ENCODE assay signal across 10 mouse cellular contexts in the genomic region with DNA sequence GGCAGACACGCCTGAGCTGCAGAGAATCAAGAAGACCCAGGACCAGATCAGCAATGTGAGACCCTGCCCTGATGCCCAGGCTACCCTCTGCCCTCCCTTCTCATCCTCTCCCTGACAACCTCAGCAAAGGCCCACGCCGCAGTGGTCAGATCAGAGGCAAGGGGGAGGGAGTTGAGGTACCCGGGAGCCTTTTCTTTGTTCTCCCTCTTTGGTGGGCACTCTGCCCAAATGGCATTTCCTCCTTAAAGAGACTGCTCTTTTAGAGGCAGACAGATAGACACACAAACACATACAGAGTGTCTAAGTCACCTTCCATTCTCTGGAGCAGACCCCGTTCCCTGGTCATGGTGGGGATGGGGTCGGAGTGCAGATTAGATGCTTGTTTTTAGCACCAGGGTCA. TPM values are rescaled to one million over a fixed set of nuclear protein-coding genes. Genes with fewer than 3 reads are reported as not detected.
DNase-seq lines count a peak whose midpoint lies in the region; ATAC-seq and TF ChIP-seq lines count a peak whose summit lies in the region.
"Had no signal": no experiment of that assay in that cellular context is flagged by ENCODE, and none has a peak within 500 bp of the region (broad histone marks: within the 10 kb centered on the region; RNA-seq: fewer than 3 reads in every experiment).

No protein-coding gene starts in this region.

- no peak for DNase-seq in heart, postnatal 14 days
- DNase-seq in lung, postnatal 25 days (ENCODE audit: low spot score) = no peak
- DNase-seq in urinary bladder, adult 2 months (ENCODE audit: low spot score) = no peak
- DNase-seq in gastrocnemius, adult 18-20 months (ENCODE audit: low spot score) = no peak
- DNase-seq: kidney, adult 8-10 months had no signal

- no peak overlapping the region for H3K4me2 ChIP-seq in heart, embryonic 16.5 days (ENCODE audit: low read depth, low read length)
- no peak overlapping the region for H3K4me2 ChIP-seq in lung, embryonic 15.5 days
- H3K4me2 ChIP-seq: heart, embryonic 13.5 days had no signal

- no peak overlapping the region for H3K9ac ChIP-seq in heart, embryonic 16.5 days (ENCODE audit: low read length)
- no peak overlapping the region for H3K9ac ChIP-seq in lung, embryonic 15.5 days
- H3K9ac ChIP-seq in ES-Bruce4 (ENCODE audit: low read depth, poor library complexity, severe bottlenecking) = no peak overlapping the region
- H3K9ac ChIP-seq: heart, embryonic 13.5 days had no signal

- TF ChIP-seq POLR2A in ES-Bruce4 (IDR thresholded peaks at IDR 0.05; ENCODE audit: insufficient read depth, low read length) = no peak

- intact Hi-C loops in heart, postnatal 14 days (cut with DNase I) = no loop called here

- WGBS in heart, embryonic 16.5 days = 63% methylated on average over 6 of the region's 6 CpGs
- WGBS in lung, embryonic 15.5 days = 56% methylated on average over 6 of the region's 6 CpGs

- no peak overlapping the region for H3K4me3 ChIP-seq in heart, embryonic 16.5 days (ENCODE audit: low read length)
- H3K4me3 ChIP-seq in lung, embryonic 15.5 days = no peak overlapping the region
- no peak overlapping the region for H3K4me3 ChIP-seq in ES-Bruce4 (ENCODE audit: low read depth, low read length)
- H3K4me3 ChIP-seq: heart, embryonic 13.5 days had no signal

- no peaks in the 10 kb centered on the region for H3K27me3 ChIP-seq in heart, embryonic 16.5 days (ENCODE audit: control insufficient read depth, insufficient read depth, low read length)
- no peaks in the 10 kb centered on the region for H3K27me3 ChIP-seq in lung, embryonic 15.5 days
- H3K27me3 ChIP-seq in ES-Bruce4 (ENCODE audit: control insufficient read depth, insufficient read depth, low read length, poor library complexity, severe bottlenecking) = no peaks in the 10 kb centered on the region
- H3K27me3 ChIP-seq: heart, embryonic 13.5 days had no signal

- no peak for ATAC-seq in heart, embryonic 16.5 days (replicated peaks; ENCODE audit: extremely low read depth, insufficient read depth, low FRiP score)
- no peak for ATAC-seq in lung, embryonic 15.5 days (ENCODE audit: borderline replicate concordance, extremely low read depth, low FRiP score, low TSS enrichment)
- ATAC-seq in inflammation-experienced regulatory T-cells, adult 6 months = peak; percentile 3

- no peak for TF ChIP-seq EP300 in ES-Bruce4 (IDR thresholded peaks at IDR 0.05; ENCODE audit: insufficient read depth, low read depth, low read length)

- no peaks in the 10 kb centered on the region for H3K9me3 ChIP-seq in heart, embryonic 16.5 days (replicated peaks; ENCODE audit: control insufficient read depth, low read length)
- H3K9me3 ChIP-seq in lung, embryonic 15.5 days = no peaks in the 10 kb centered on the region
- H3K9me3 ChIP-seq in ES-Bruce4 (replicated peaks; ENCODE audit: control insufficient read depth, insufficient read depth, low read length, poor library complexity, severe bottlenecking) = no peaks in the 10 kb centered on the region
- H3K9me3 ChIP-seq: heart, embryonic 13.5 days had no signal

- TF ChIP-seq CTCF in ES-Bruce4 (IDR thresholded peaks at IDR 0.05; ENCODE audit: low read depth, low read length) = no peak

- H3K36me3 ChIP-seq in heart, embryonic 16.5 days (ENCODE audit: control insufficient read depth, insufficient read depth) = peaks cover 25% of the 10 kb centered on the region
- H3K36me3 ChIP-seq in lung, embryonic 15.5 days = peaks cover 60% of the 10 kb centered on the region
- H3K36me3 ChIP-seq in ES-Bruce4 (ENCODE audit: control insufficient read depth, insufficient read depth, low read length, poor library complexity, severe bottlenecking) = peaks cover 29% of the 10 kb centered on the region

- peaks cover 28% of the 10 kb centered on the region for H3K4me1 ChIP-seq in heart, embryonic 16.5 days (ENCODE audit: control insufficient read depth, insufficient read depth, low read length)
- H3K4me1 ChIP-seq in lung, embryonic 15.5 days = peaks cover 17% of the 10 kb centered on the region
- peaks cover 15% of the 10 kb centered on the region for H3K4me1 ChIP-seq in ES-Bruce4 (ENCODE audit: control insufficient read depth, insufficient read depth, low read length)

- 0 out of 2 replicates have a peak overlapping the region, but pooled peaks have one; percentile 39 for H3K27ac ChIP-seq in heart, embryonic 16.5 days (ENCODE audit: low read length)
- 0 out of 2 replicates have a peak overlapping the region, but pooled peaks have one; percentile 16 for H3K27ac ChIP-seq in lung, embryonic 15.5 days
- H3K27ac ChIP-seq in ES-Bruce4 (ENCODE audit: insufficient read depth, low read length) = peak overlapping the region; percentile 46; the same call in 1 of the 2 replicates
- H3K27ac ChIP-seq: heart, embryonic 13.5 days had no signal

RNA-seq across cellular contexts. Expression of a gene that starts 15.7 kb away (rescaled TPM):
- 2.5 and 3.2 TPM in 2 replicates for polyA plus RNA-seq in heart, embryonic 16.5 days (2015; fragmentation: Nextera tagmentation; extraction: Ambion mirVana)
- total RNA-seq in heart, postnatal 14 days (2021) = 1 to 10 TPM in 1 of 2 experiments, under 1 TPM in 1; 0.95 to 1.1 TPM
- polyA plus RNA-seq in lung, embryonic 15.5 days (2015; fragmentation: Nextera tagmentation; extraction: Ambion mirVana) = 4.2 and 4.4 TPM in 2 replicates
- polyA plus RNA-seq in ES-Bruce4 (2011; ENCODE audit: insufficient read depth, insufficient read length, low read depth, missing spikeins) = 2.8 and 3.4 TPM in 2 replicates
- 1 to 10 TPM; 2.1 to 3.0 (median 2.3) TPM for polyA plus RNA-seq in inflammation-experienced regulatory T-cells, adult 6 months (2017; shearing (Covaris generic))
- 3.8 and 5.6 TPM in 2 replicates for polyA plus RNA-seq in urinary bladder, adult 2 months (2012; rRNA removed)
- under 1 TPM; 0.19 to 0.34 TPM for total RNA-seq in gastrocnemius, adult 18-20 months (2021)

RNA-seq across cellular contexts. Expression of a gene that starts 26.1 kb away (rescaled TPM):
- 52.9 and 59.0 TPM in 2 replicates for polyA plus RNA-seq in heart, embryonic 16.5 days (2015; fragmentation: Nextera tagmentation; extraction: Ambion mirVana)
- total RNA-seq in heart, postnatal 14 days (2021) = 10 to 100 TPM; 47.8 to 49.6 TPM
- polyA plus RNA-seq in lung, embryonic 15.5 days (2015; fragmentation: Nextera tagmentation; extraction: Ambion mirVana) = 153 and 160 TPM in 2 replicates
- polyA plus RNA-seq in ES-Bruce4 (2011; ENCODE audit: insufficient read depth, insufficient read length, low read depth, missing spikeins) = 228 and 231 TPM in 2 replicates
- 10 to 100 TPM; 38.6 to 64.7 (median 40.7) TPM for polyA plus RNA-seq in inflammation-experienced regulatory T-cells, adult 6 months (2017; shearing (Covaris generic))
- 101 and 108 TPM in 2 replicates for polyA plus RNA-seq in urinary bladder, adult 2 months (2012; rRNA removed)
- total RNA-seq in gastrocnemius, adult 18-20 months (2021) = 10 to 100 TPM; 10.0 to 19.2 TPM

RNA-seq across cellular contexts. Expression of a gene that starts 42.7 kb away (rescaled TPM):
- 299 and 310 TPM in 2 replicates for polyA plus RNA-seq in heart, embryonic 16.5 days (2015; fragmentation: Nextera tagmentation; extraction: Ambion mirVana)
- total RNA-seq in heart, postnatal 14 days (2021) = 100 to 1,000 TPM; 503 to 533 TPM
- 457 and 490 TPM in 2 replicates for polyA plus RNA-seq in lung, embryonic 15.5 days (2015; fragmentation: Nextera tagmentation; extraction: Ambion mirVana)
- 777 and 842 TPM in 2 replicates for polyA plus RNA-seq in ES-Bruce4 (2011; ENCODE audit: insufficient read depth, insufficient read length, low read depth, missing spikeins)
- polyA plus RNA-seq in inflammation-experienced regulatory T-cells, adult 6 months (2017; shearing (Covaris generic)) = 1,000 to 10,000 TPM in 2 of 3 experiments, 100 to 1,000 TPM in 1; 686 to 1,148 (median 1,072) TPM
- polyA plus RNA-seq in urinary bladder, adult 2 months (2012; rRNA removed) = 911 and 1,027 TPM in 2 replicates
- 100 to 1,000 TPM; 426 to 450 TPM for total RNA-seq in gastrocnemius, adult 18-20 months (2021)

RNA-seq across cellular contexts. Expression of a gene that starts 49.2 kb away (rescaled TPM):
- 0.25 and 0.41 TPM in 2 replicates for polyA plus RNA-seq in heart, embryonic 16.5 days (2015; fragmentation: Nextera tagmentation; extraction: Ambion mirVana)
- under 1 TPM in 1 of 2 experiments, not detected in 1; 0.65 TPM for total RNA-seq in heart, postnatal 14 days (2021)
- 0.85 TPM in 1 of 2 replicates, not detected in the other for polyA plus RNA-seq in lung, embryonic 15.5 days (2015; fragmentation: Nextera tagmentation; extraction: Ambion mirVana)
- polyA plus RNA-seq in ES-Bruce4 (2011; ENCODE audit: insufficient read depth, insufficient read length, low read depth, missing spikeins) = 0.99 TPM in 1 of 2 replicates, not detected in the other
- under 1 TPM in 1 of 3 experiments, not detected in 2; 0.56 TPM for polyA plus RNA-seq in inflammation-experienced regulatory T-cells, adult 6 months (2017; shearing (Covaris generic))
- polyA plus RNA-seq in urinary bladder, adult 2 months (2012; rRNA removed) = 0.13 and 0.41 TPM in 2 replicates
- total RNA-seq in gastrocnemius, adult 18-20 months (2021) = not detected
- polyA plus RNA-seq: heart, embryonic 13.5 days had no signal

RNA-seq across cellular contexts. Expression of a gene that starts 58.5 kb away (rescaled TPM):
- polyA plus RNA-seq in heart, embryonic 16.5 days (2015; fragmentation: Nextera tagmentation; extraction: Ambion mirVana) = 10.7 and 12.5 TPM in 2 replicates
- 10 to 100 TPM in 1 of 2 experiments, 1 to 10 TPM in 1; 8.9 to 10.6 TPM for total RNA-seq in heart, postnatal 14 days (2021)
- polyA plus RNA-seq in lung, embryonic 15.5 days (2015; fragmentation: Nextera tagmentation; extraction: Ambion mirVana) = 15.6 and 18.5 TPM in 2 replicates
- polyA plus RNA-seq in ES-Bruce4 (2011; ENCODE audit: insufficient read depth, insufficient read length, low read depth, missing spikeins) = 14.5 and 16.9 TPM in 2 replicates
- polyA plus RNA-seq in inflammation-experienced regulatory T-cells, adult 6 months (2017; shearing (Covaris generic)) = 10 to 100 TPM; 23.0 to 28.1 (median 23.0) TPM
- 15.3 and 16.6 TPM in 2 replicates for polyA plus RNA-seq in urinary bladder, adult 2 months (2012; rRNA removed)
- total RNA-seq in gastrocnemius, adult 18-20 months (2021) = 1 to 10 TPM; 5.2 to 5.9 TPM
